Mouse (Mus musculus) forebrain, embryonic 16.5 days (tissue): ENCODE data around the gene Pax6. TPM values are rescaled to one million over a fixed set of nuclear protein-coding genes. Genes with fewer than 3 reads are reported as not detected.

Experiments used
- polyA plus RNA-seq: library from polyadenylated mRNA; unstranded; fragments of >200 nt; fragmentation: Nextera tagmentation; extraction: Ambion mirVana; gene quantifications from 2 replicates; pipeline ENCODE4 v1.2.1, GENCODE M21; 2015

Pax6 gene
- polyA plus RNA-seq, 1 experiment from 2014 or later = 42.2 TPM

Other genes with a start within 250 kb of the Pax6 start
- gene Elp4, start 235.7 kb downstream of the Pax6 start, polyA plus RNA-seq = 46.2 and 52.2 TPM in 2 replicates
- gene Immp1l, start 235.7 kb downstream of the Pax6 start, polyA plus RNA-seq = 99.9 and 115 TPM in 2 replicates